Mouse (Mus musculus): ENCODE results near the gene Syn1. TPM values are rescaled to one million over a fixed set of nuclear protein-coding genes. Genes with fewer than 3 reads are reported as not detected.
A peak's percentile ranks its signal among the peaks of the same experiment; 100 is the strongest.

Syn1 gene
- polyA plus RNA-seq, 1 experiment from 2014 or later: 0.14 TPM

DNA sequence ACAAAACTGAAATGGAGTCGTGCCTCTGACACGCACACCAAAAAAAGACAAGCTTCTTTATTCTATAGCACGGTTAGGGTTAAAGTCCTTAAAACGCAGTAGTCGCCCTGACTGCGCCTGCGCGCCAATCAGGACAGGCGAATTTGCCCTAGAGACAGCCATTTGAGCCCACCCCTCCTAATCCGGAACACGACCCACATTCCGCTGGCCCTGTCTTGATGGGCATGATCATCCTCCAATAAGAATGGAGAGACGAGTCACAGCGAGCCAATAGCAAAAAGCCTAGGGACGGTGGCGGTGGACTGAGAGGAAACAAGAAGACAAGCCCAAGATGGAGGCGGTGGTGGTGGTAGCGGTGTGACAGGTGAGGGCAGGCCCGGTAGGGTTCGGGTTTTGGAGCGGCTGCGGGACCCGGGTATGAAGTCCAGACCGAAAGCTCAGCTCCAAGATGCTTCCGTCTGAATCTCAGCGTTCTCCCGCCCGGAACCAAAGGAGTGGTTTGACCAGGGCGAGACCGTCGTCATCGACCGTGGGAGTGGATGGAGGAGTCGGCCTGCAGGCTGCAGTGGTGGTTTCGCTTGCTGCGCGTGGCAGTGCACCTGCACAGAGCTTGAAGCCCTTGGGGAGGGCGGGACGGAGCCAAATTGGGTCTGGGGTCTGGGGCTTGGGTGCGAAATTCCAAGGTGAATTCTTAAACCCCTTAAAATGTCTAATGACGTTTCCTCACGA is 72.4 kb downstream of the Syn1 start:
- H3K9me3 ChIP-seq (replicated peaks): no peaks in the 10 kb centered on the region
- no peaks in the 10 kb centered on the region for H3K27me3 ChIP-seq (ENCODE audit: low read depth, poor library complexity, severe bottlenecking)
- no peaks in the 10 kb centered on the region for H3K4me1 ChIP-seq
- H3K36me3 ChIP-seq: peaks cover 28% of the 10 kb centered on the region
- 11% methylated on average over 42 of the region's 42 CpGs for WGBS
- H3K4me3 ChIP-seq: peak overlapping the region; percentile 68
- peak; percentile 78 for DNase-seq (ENCODE audit: low spot score)
- peak overlapping the region; percentile 82 for H3K27ac ChIP-seq

DNA sequence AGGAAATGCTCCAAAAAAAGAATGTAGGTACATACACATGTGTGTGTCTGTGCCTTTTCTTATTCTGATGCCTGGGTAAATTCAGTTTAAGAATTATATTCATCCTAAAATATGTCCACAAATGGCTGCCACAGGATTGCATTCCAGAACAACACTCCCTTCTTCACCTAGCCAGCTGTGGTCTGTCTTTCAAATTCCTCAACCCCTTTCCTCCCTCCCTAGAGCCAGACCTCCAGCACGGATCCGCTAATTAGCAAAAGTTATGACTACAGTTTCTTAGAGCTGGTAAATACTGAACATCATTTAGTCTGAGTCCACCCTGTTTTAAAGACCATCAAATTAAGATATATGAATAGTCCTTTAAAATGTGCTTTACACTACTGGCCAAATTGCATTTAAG is 73.0 kb downstream of the Syn1 start:
- Histone ChIP-seq H3K36me3 (peaks cover 22% of the 10 kb centered on the region), H3K4me1 (no peaks in the 10 kb centered on the region), H3K27ac (peak overlapping the region; percentile 56; the same call in 1 of the 2 replicates), H3K27me3 (ENCODE audit: low read depth, poor library complexity, severe bottlenecking) (no peaks in the 10 kb centered on the region), H3K9me3 (replicated peaks) (no peaks in the 10 kb centered on the region), H3K4me3 (peak overlapping the region; percentile 68)
- WGBS: 25% methylated on average over 2 of the region's 2 CpGs
- no peak for DNase-seq (ENCODE audit: low spot score)

DNA sequence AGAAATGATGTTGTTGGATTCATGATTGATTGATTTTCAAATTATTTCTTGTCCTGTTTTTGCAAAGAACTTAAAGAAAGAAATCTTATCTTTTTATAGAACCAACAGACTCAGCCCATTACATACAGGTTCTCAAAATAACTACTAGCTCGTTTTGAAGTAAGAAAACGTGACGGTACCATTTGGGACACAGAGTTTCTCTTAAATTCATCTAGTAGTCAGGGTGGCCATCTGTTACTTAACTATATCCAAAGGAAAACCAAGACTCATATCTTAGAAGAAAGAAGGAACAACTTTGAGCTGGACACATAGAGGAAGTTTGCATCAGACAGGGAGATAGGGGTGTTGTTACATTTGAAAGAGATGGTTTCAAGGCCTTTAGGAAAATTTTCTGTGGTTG is 73.6 kb downstream of the Syn1 start:
- WGBS: 98% methylated on average over 3 of the region's 3 CpGs
- Histone ChIP-seq H3K27ac (no peak overlapping the region), H3K4me3 (no peak overlapping the region), H3K36me3 (peaks cover 21% of the 10 kb centered on the region), H3K4me1 (no peaks in the 10 kb centered on the region), H3K27me3 (ENCODE audit: low read depth, poor library complexity, severe bottlenecking) (no peaks in the 10 kb centered on the region), H3K9me3 (replicated peaks) (no peaks in the 10 kb centered on the region)
- no peak for DNase-seq (ENCODE audit: low spot score)

DNA sequence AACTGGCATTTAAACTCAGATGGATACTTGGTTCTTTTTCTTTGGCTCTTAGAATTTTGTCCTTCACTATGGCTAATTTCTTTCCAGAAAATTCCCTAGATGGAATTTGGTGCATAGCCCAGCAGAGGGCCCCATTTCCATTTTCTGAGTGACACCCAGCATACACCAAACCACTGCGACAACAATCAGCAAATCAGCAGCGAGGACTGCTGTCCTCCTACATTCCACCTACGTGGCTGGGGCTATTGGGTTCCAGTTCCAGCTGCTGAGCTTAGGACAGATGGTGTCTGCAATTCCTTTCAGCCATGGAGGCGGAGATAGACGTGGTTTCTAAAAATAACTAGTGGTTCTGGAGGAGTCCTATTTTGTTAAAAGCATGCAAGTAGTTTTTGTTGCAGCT is 91.9 kb downstream of the Syn1 start:
- H3K27me3 ChIP-seq (ENCODE audit: low read depth, poor library complexity, severe bottlenecking): no peaks in the 10 kb centered on the region
- no peak for DNase-seq (ENCODE audit: low spot score)
- H3K4me3 ChIP-seq: no peak overlapping the region
- H3K27ac ChIP-seq: no peak overlapping the region
- no peaks in the 10 kb centered on the region for H3K4me1 ChIP-seq
- H3K36me3 ChIP-seq: no peaks in the 10 kb centered on the region
- no peaks in the 10 kb centered on the region for H3K9me3 ChIP-seq (replicated peaks)
- 39% methylated on average over 5 of the region's 5 CpGs for WGBS

DNA sequence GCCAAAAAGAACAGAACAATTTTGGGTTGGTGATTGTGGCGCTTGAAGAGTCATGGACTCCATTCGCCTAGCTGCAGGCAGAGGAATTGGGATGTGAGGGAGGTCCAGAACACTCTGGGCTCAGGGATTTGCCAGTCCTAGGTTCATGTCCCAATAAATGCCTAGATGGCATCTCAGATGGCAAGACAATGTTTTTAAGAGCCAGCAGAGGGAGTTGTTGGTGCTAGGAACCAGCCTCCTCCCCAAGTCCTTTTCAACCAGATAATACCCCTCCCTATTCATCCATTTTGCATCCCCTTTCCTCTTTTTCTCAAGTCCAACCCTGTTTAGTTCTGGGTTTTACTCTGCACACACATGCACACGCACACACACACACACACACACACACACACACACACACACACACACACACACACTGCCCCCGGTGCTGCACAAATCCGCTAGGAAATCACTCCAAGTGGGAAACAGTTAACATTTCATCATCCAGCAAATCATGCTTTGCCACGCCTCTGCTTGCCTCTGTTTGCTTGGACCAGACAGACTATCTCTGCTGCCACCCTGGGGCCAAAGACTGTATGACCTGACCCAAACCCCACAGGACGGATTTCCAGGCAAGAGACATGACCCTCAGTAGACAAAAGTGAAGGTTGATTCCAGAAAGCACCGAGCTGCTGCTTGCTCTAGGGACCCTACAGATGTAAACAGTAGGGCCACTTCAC is 100.9 kb downstream of the Syn1 start:
- Histone ChIP-seq H3K4me1 (peaks cover 6% of the 10 kb centered on the region), H3K27ac (0 out of 2 replicates have a peak overlapping the region, but pooled peaks have one; percentile 46), H3K27me3 (ENCODE audit: low read depth, poor library complexity, severe bottlenecking) (no peaks in the 10 kb centered on the region), H3K9me3 (replicated peaks) (no peaks in the 10 kb centered on the region), H3K36me3 (no peaks in the 10 kb centered on the region), H3K4me3 (peak overlapping the region; percentile 39)
- DNase-seq (ENCODE audit: low spot score): peak; percentile 34
- 52% methylated on average over 8 of the region's 8 CpGs for WGBS

DNA sequence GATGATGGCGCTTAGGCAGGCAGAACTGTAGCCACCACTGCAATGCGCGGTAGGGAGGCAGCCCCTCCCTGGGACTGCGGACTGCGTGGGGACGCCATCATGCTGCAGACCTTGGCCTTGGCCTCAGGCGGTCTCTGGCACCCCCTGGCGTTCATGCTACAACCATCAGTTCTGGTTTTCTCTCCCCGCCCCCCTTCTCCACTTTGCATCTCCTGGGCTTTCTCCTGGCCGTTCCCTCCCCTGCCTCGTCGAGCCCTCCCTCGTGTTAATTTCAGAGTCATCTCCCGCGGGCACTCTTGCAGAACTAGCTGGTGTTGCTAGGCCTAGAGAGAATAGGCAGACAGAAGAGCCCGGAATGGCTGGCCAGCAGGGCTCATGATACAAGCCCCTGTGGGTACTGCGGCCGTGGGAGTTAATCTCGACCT is 101.6 kb downstream of the Syn1 start:
- WGBS: 19% methylated on average over 19 of the region's 19 CpGs
- Histone ChIP-seq H3K36me3 (no peaks in the 10 kb centered on the region), H3K27ac (0 out of 2 replicates have a peak overlapping the region, but pooled peaks have one; percentile 46), H3K27me3 (ENCODE audit: low read depth, poor library complexity, severe bottlenecking) (no peaks in the 10 kb centered on the region), H3K4me1 (peaks cover 6% of the 10 kb centered on the region), H3K4me3 (peak overlapping the region; percentile 39), H3K9me3 (replicated peaks) (no peaks in the 10 kb centered on the region)
- peak; percentile 79 for DNase-seq (ENCODE audit: low spot score)

DNA sequence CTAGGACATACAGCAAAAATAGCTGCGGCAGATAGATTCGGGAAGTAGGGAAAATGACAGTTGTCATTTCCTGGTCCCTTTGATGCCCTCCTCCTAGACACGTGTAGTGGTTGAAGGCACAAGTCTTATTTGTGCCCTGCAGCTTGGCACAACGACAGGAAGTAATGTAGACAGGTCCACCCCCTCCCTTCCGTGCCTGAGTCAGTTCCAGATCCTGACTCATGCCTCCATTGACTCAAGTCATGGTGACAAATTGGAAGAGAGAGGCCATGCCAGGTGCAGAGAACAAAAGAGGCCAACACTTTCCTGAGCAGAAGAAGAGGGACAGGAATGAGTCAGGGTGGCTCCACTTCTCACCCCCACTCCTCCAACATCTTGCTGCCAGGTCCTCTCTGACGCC is 103.8 kb downstream of the Syn1 start:
- H3K4me3 ChIP-seq: no peak overlapping the region
- WGBS: 60% methylated on average over 6 of the region's 6 CpGs

More for the DNA sequence above, 103.8 kb downstream of the Syn1 start:
- Histone ChIP-seq H3K9me3 (replicated peaks) (no peaks in the 10 kb centered on the region), H3K27ac (no peak overlapping the region), H3K27me3 (ENCODE audit: low read depth, poor library complexity, severe bottlenecking) (no peaks in the 10 kb centered on the region), H3K4me1 (peaks cover 6% of the 10 kb centered on the region), H3K36me3 (no peaks in the 10 kb centered on the region)
- DNase-seq (ENCODE audit: low spot score): no peak

Small RNAs within 50 kb of the gene (microRNA-seq; reads per million reads assigned to microRNA genes)
- gene Gm24824: not detected
- not detected for gene Mir5617

Other genes with a start within 250 kb of the Syn1 start
- 124 and 134 TPM in 2 replicates for gene Cdk16, start 233.1 kb downstream of the Syn1 start, polyA plus RNA-seq (2016; fragmentation: Nextera tagmentation; extraction: Ambion mirVana)
- 39.3 and 49.4 TPM in 2 replicates for gene Usp11, start 217.1 kb downstream of the Syn1 start, polyA plus RNA-seq (2016; fragmentation: Nextera tagmentation; extraction: Ambion mirVana)
- gene Araf, start 123.2 kb downstream of the Syn1 start, polyA plus RNA-seq (2016; fragmentation: Nextera tagmentation; extraction: Ambion mirVana): 80.8 and 96.4 TPM in 2 replicates
- gene Timp1, start 50.8 kb downstream of the Syn1 start, polyA plus RNA-seq (2016; fragmentation: Nextera tagmentation; extraction: Ambion mirVana): 12.8 and 13.5 TPM in 2 replicates
- 3.5 and 3.8 TPM in 2 replicates for gene Cfp, start 10.6 kb upstream of the Syn1 start, polyA plus RNA-seq (2016; fragmentation: Nextera tagmentation; extraction: Ambion mirVana)
- gene Elk1, start 29.6 kb upstream of the Syn1 start, polyA plus RNA-seq (2016; fragmentation: Nextera tagmentation; extraction: Ambion mirVana): 13.8 and 17.7 TPM in 2 replicates
- gene Uxt, start 41.0 kb upstream of the Syn1 start, polyA plus RNA-seq (2016; fragmentation: Nextera tagmentation; extraction: Ambion mirVana): 65.6 and 68.2 TPM in 2 replicates
- 4.0 and 5.0 TPM in 2 replicates for gene Zfp182, start 141.3 kb upstream of the Syn1 start, polyA plus RNA-seq (2016; fragmentation: Nextera tagmentation; extraction: Ambion mirVana)
- not detected in 2 replicates for gene Spaca5, start 147.4 kb upstream of the Syn1 start, polyA plus RNA-seq (2016; fragmentation: Nextera tagmentation; extraction: Ambion mirVana)
- gene Zfp300, start 168.5 kb upstream of the Syn1 start, polyA plus RNA-seq (2016; fragmentation: Nextera tagmentation; extraction: Ambion mirVana): 1.3 and 1.6 TPM in 2 replicates
- not detected in 2 replicates for gene Ssxa1, start 194.8 kb upstream of the Syn1 start, polyA plus RNA-seq (2016; fragmentation: Nextera tagmentation; extraction: Ambion mirVana)